ENCODE assay signal across 16 mouse cellular contexts in genomic region chr17:36131516-36132265, GRCm38 (mm10). TPM values are rescaled to one million over a fixed set of nuclear protein-coding genes. Genes with fewer than 3 reads are reported as not detected.
A peak's percentile ranks its signal among the peaks of the same experiment; 100 is the strongest.
DNase-seq lines count a peak whose midpoint lies in the region; ATAC-seq and TF ChIP-seq lines count a peak whose summit lies in the region.
"Had no signal": no experiment of that assay in that cellular context is flagged by ENCODE, and none has a peak within 500 bp of the region (broad histone marks: within the 10 kb centered on the region; RNA-seq: fewer than 3 reads in every experiment).

No protein-coding gene starts in this region.

- H3K27ac ChIP-seq in liver, embryonic 14.5 days: no peak overlapping the region
- no peak overlapping the region for H3K27ac ChIP-seq in liver, embryonic 12.5 days
- H3K27ac ChIP-seq in MEL (ENCODE audit: control insufficient read depth, low read depth, low read length): no peak overlapping the region
- H3K27ac ChIP-seq: limb, embryonic 12.5 days had no signal

- DNase-seq in liver, embryonic 14.5 days (ENCODE audit: low read depth in 3 of 3, low spot score in 3 of 3): no peak
- DNase-seq in MEL (ENCODE audit: low read depth, low spot score): peak; percentile 32
- DNase-seq in c-Kit-positive CD71-negative TER-119-negative erythroid progenitor cells, embryonic 14.5 days (ENCODE audit: low read depth): peak; percentile 33
- DNase-seq in thymus, postnatal 14 days: peak; percentile 68
- DNase-seq: gastrocnemius, postnatal 25 days; kidney, adult 18-20 months; lung, postnatal 4 days; spleen, adult 18-20 months had no signal

- H3K27me3 ChIP-seq in liver, embryonic 14.5 days (ENCODE audit: control insufficient read depth, insufficient read depth, low read length): no peaks in the 10 kb centered on the region
- H3K27me3 ChIP-seq in liver, embryonic 12.5 days (replicated peaks): peaks cover 49% of the 10 kb centered on the region
- H3K27me3 ChIP-seq in MEL (ENCODE audit: control insufficient read depth in 1 of 2, insufficient read depth in 2 of 2, low read length in 2 of 2): peaks cover 4 to 6% of the 10 kb centered on the region in 2 experiments

- H3K79me2 ChIP-seq in MEL (ENCODE audit: control insufficient read depth, insufficient read depth, low read length, poor library complexity): no peaks in the 10 kb centered on the region

- H3K4me2 ChIP-seq in liver, embryonic 14.5 days (ENCODE audit: low read depth): no peak overlapping the region
- H3K4me2 ChIP-seq in liver, embryonic 12.5 days: no peak overlapping the region
- H3K4me2 ChIP-seq: limb, embryonic 12.5 days had no signal

- H3K4me3 ChIP-seq in liver, embryonic 14.5 days (ENCODE audit: insufficient read depth in 1 of 2, low read depth in 2 of 2, low read length in 2 of 2): no peak overlapping the region
- H3K4me3 ChIP-seq in liver, embryonic 12.5 days: no peak overlapping the region
- no peak overlapping the region for H3K4me3 ChIP-seq in MEL (ENCODE audit: control insufficient read depth in 1 of 2, insufficient read depth in 1 of 2, low read depth in 2 of 2, low read length in 2 of 2)
- H3K4me3 ChIP-seq: limb, embryonic 12.5 days had no signal

- TF ChIP-seq RAD21 in MEL (IDR thresholded peaks at IDR 0.05; ENCODE audit: low read depth, low read length): peak; percentile 22

- ATAC-seq in liver, embryonic 14.5 days (ENCODE audit: insufficient read depth): no peak
- ATAC-seq in liver, embryonic 12.5 days: no peak
- ATAC-seq in inflammation-experienced regulatory T-cells, adult 6 months: no peak
- no peak for ATAC-seq in megakaryocyte-erythroid progenitor cell, adult 5-6 weeks (replicated peaks; ENCODE audit: low FRiP score, low TSS enrichment, poor library complexity, severe bottlenecking)

- TF ChIP-seq CTCF in liver, embryonic 14.5 days (IDR thresholded peaks at IDR 0.05; ENCODE audit: low read depth): 0 out of 2 replicates have a peak, but pooled peaks have one; percentile 14
- TF ChIP-seq CTCF in MEL (IDR thresholded peaks at IDR 0.05 in 2 of 3, conservative IDR thresholded peaks at IDR 0.05 in 1 of 3; ENCODE audit: control insufficient read depth in 1 of 3, insufficient read depth in 1 of 3, low read depth in 2 of 3, low read length in 3 of 3, poor library complexity in 1 of 3, severe bottlenecking in 1 of 3): peak; percentile 33 to 47 (median 35)

- no peak for TF ChIP-seq EP300 in liver, embryonic 14.5 days (IDR thresholded peaks at IDR 0.05; ENCODE audit: low read depth)
- no peak for TF ChIP-seq EP300 in MEL (IDR thresholded peaks at IDR 0.05; ENCODE audit: low read depth in 1 of 2, low read length in 2 of 2)

- TF ChIP-seq POLR2A in MEL (IDR thresholded peaks at IDR 0.05; ENCODE audit: control insufficient read depth in 1 of 2, insufficient read depth in 1 of 2, low read depth in 1 of 2, low read length in 2 of 2, poor library complexity in 1 of 2): no peak

- H3K36me3 ChIP-seq in liver, embryonic 14.5 days (replicated peaks; ENCODE audit: control insufficient read depth, insufficient read depth, low read depth): no peaks in the 10 kb centered on the region
- no peaks in the 10 kb centered on the region for H3K36me3 ChIP-seq in liver, embryonic 12.5 days
- H3K36me3 ChIP-seq in MEL (ENCODE audit: control insufficient read depth in 1 of 2, insufficient read depth in 2 of 2, low read length in 2 of 2): no peaks in the 10 kb centered on the region
- H3K36me3 ChIP-seq: limb, embryonic 12.5 days had no signal

- H3K4me1 ChIP-seq in liver, embryonic 14.5 days (replicated peaks; ENCODE audit: control insufficient read depth in 2 of 2, insufficient read depth in 2 of 2, low read length in 1 of 2): no peaks in the 10 kb centered on the region
- no peaks in the 10 kb centered on the region for H3K4me1 ChIP-seq in liver, embryonic 12.5 days
- no peaks in the 10 kb centered on the region for H3K4me1 ChIP-seq in MEL (ENCODE audit: control insufficient read depth in 1 of 2, insufficient read depth in 2 of 2, low read length in 2 of 2)
- H3K4me1 ChIP-seq: limb, embryonic 12.5 days had no signal

- no peak overlapping the region for H3K9ac ChIP-seq in liver, embryonic 14.5 days (replicated peaks)
- H3K9ac ChIP-seq in liver, embryonic 12.5 days: no peak overlapping the region
- H3K9ac ChIP-seq in MEL (ENCODE audit: control insufficient read depth, low read depth, low read length, poor library complexity, severe bottlenecking): no peak overlapping the region
- H3K9ac ChIP-seq: limb, embryonic 12.5 days had no signal

- WGBS in liver, embryonic 14.5 days (ENCODE audit: insufficient replicate concordance): 48% methylated on average over 5 of the region's 5 CpGs
- 58% methylated on average over 5 of the region's 5 CpGs for whole genome bisulfite sequencing in liver, embryonic 12.5 days (ENCODE audit: insufficient replicate concordance)

- no peaks in the 10 kb centered on the region for H3K9me3 ChIP-seq in liver, embryonic 14.5 days (ENCODE audit: control insufficient read depth, low read length)
- H3K9me3 ChIP-seq in liver, embryonic 12.5 days (replicated peaks): no peaks in the 10 kb centered on the region
- no peaks in the 10 kb centered on the region for H3K9me3 ChIP-seq in MEL (replicated peaks; ENCODE audit: insufficient read depth, low read length)
- H3K9me3 ChIP-seq: limb, embryonic 12.5 days had no signal

TF ChIP-seq in MEL, 35 proteins besides CTCF, POLR2A, EP300 and RAD21:
- TF ChIP-seq TBP (IDR thresholded peaks at IDR 0.05; ENCODE audit: low read depth, low read length): no peak
- TF ChIP-seq MEF2A (IDR thresholded peaks at IDR 0.05; ENCODE audit: extremely low read depth, insufficient replicate concordance, low read depth, low read length, poor library complexity, severe bottlenecking): no peak
- no peak for TF ChIP-seq E2F4 (IDR thresholded peaks at IDR 0.05; ENCODE audit: borderline replicate concordance, low read depth, low read length)
- TF ChIP-seq HCFC1 (IDR thresholded peaks at IDR 0.05; ENCODE audit: low read depth, low read length): no peak
- TF ChIP-seq SMC3 (IDR thresholded peaks at IDR 0.05; ENCODE audit: low read depth, low read length): peak; percentile 30; the same call in 1 of the 2 replicates
- TF ChIP-seq ZC3H11A (IDR thresholded peaks at IDR 0.05; ENCODE audit: low read depth, low read length): 0 out of 2 replicates have a peak, but pooled peaks have one; percentile 12

RNA-seq across cellular contexts. Expression of gene Gm7030, which starts 2.5 kb away (rescaled TPM):
- not detected in 2 replicates for polyA plus RNA-seq in liver, embryonic 14.5 days (2012; rRNA removed)
- not detected in 2 replicates for polyA plus RNA-seq in liver, embryonic 14.5 days (2014; fragmentation: Nextera tagmentation; extraction: Ambion mirVana)
- polyA plus RNA-seq in liver, embryonic 12.5 days (2016; fragmentation: Nextera tagmentation; extraction: Ambion mirVana): not detected in 2 replicates
- not detected in 2 replicates for total RNA-seq in MEL (2012; rRNA removed)
- not detected for polyA plus RNA-seq in MEL (2012; ENCODE audit: insufficient read depth in 1 of 2, insufficient read length in 2 of 2, low read depth in 1 of 2, low replicate concordance in 2 of 2, missing spikeins in 1 of 2)
- polyA plus RNA-seq in inflammation-experienced regulatory T-cells, adult 6 months (2017; shearing (Covaris generic)): 1 to 10 TPM in 1 of 3 experiments, not detected in 2; 1.3 TPM
- total RNA-seq in megakaryocyte-erythroid progenitor cell, adult 5-6 weeks (2014; fragmentation: Nextera tagmentation): not detected in 2 replicates
- total RNA-seq in megakaryocyte-erythroid progenitor cell, adult 5-6 weeks (2017): not detected in 2 replicates
- total RNA-seq: gastrocnemius, postnatal 25 days; heart, postnatal 25 days; layer of hippocampus, postnatal 10 days; midbrain, postnatal 0 days had no signal
- polyA plus RNA-seq: limb, embryonic 12.5 days; midbrain, postnatal 0 days; urinary bladder, adult 2 months had no signal

RNA-seq across cellular contexts. Expression of gene Gm19684, which starts 10.2 kb away (rescaled TPM):
- not detected in 2 replicates for polyA plus RNA-seq in liver, embryonic 14.5 days (2012; rRNA removed)
- not detected in 2 replicates for polyA plus RNA-seq in liver, embryonic 14.5 days (2014; fragmentation: Nextera tagmentation; extraction: Ambion mirVana)
- polyA plus RNA-seq in liver, embryonic 12.5 days (2016; fragmentation: Nextera tagmentation; extraction: Ambion mirVana): not detected in 2 replicates
- total RNA-seq in MEL (2012; rRNA removed): not detected in 2 replicates
- polyA plus RNA-seq in MEL (2012; ENCODE audit: insufficient read depth in 1 of 2, insufficient read length in 2 of 2, low read depth in 1 of 2, low replicate concordance in 2 of 2, missing spikeins in 1 of 2): not detected
- 1 to 10 TPM; 1.8 to 5.8 (median 2.4) TPM for polyA plus RNA-seq in inflammation-experienced regulatory T-cells, adult 6 months (2017; shearing (Covaris generic))
- total RNA-seq in megakaryocyte-erythroid progenitor cell, adult 5-6 weeks (2014; fragmentation: Nextera tagmentation): 0.22 and 1.5 TPM in 2 replicates
- 0.38 TPM in 1 of 2 replicates, not detected in the other for total RNA-seq in megakaryocyte-erythroid progenitor cell, adult 5-6 weeks (2017)
- total RNA-seq: gastrocnemius, postnatal 25 days; heart, postnatal 25 days; layer of hippocampus, postnatal 10 days; midbrain, postnatal 0 days had no signal
- polyA plus RNA-seq: limb, embryonic 12.5 days; midbrain, postnatal 0 days had no signal

RNA-seq across cellular contexts. Expression of gene Gm8909, which starts 36.6 kb away (rescaled TPM):
- not detected in 2 replicates for polyA plus RNA-seq in liver, embryonic 14.5 days (2012; rRNA removed)
- not detected in 2 replicates for polyA plus RNA-seq in liver, embryonic 14.5 days (2014; fragmentation: Nextera tagmentation; extraction: Ambion mirVana)
- polyA plus RNA-seq in liver, embryonic 12.5 days (2016; fragmentation: Nextera tagmentation; extraction: Ambion mirVana): not detected in 2 replicates
- not detected in 2 replicates for total RNA-seq in MEL (2012; rRNA removed)
- 1 to 10 TPM in 1 of 2 experiments, not detected in 1; 3.0 TPM for polyA plus RNA-seq in MEL (2012; ENCODE audit: insufficient read depth in 1 of 2, insufficient read length in 2 of 2, low read depth in 1 of 2, low replicate concordance in 2 of 2, missing spikeins in 1 of 2)
- 1 to 10 TPM; 1.5 to 7.5 (median 4.7) TPM for polyA plus RNA-seq in inflammation-experienced regulatory T-cells, adult 6 months (2017; shearing (Covaris generic))
- not detected in 2 replicates for total RNA-seq in megakaryocyte-erythroid progenitor cell, adult 5-6 weeks (2014; fragmentation: Nextera tagmentation)
- total RNA-seq in megakaryocyte-erythroid progenitor cell, adult 5-6 weeks (2017): not detected in 2 replicates
- total RNA-seq: gastrocnemius, postnatal 25 days; heart, postnatal 25 days; layer of hippocampus, postnatal 10 days; midbrain, postnatal 0 days had no signal
- polyA plus RNA-seq: limb, embryonic 12.5 days; midbrain, postnatal 0 days; urinary bladder, adult 2 months had no signal

RNA-seq across cellular contexts. Expression of gene H2-T3, which starts 58.4 kb away (rescaled TPM):
- polyA plus RNA-seq in liver, embryonic 14.5 days (2012; rRNA removed): not detected in 2 replicates
- polyA plus RNA-seq in liver, embryonic 14.5 days (2014; fragmentation: Nextera tagmentation; extraction: Ambion mirVana): not detected in 2 replicates
- polyA plus RNA-seq in liver, embryonic 12.5 days (2016; fragmentation: Nextera tagmentation; extraction: Ambion mirVana): not detected in 2 replicates
- not detected in 2 replicates for total RNA-seq in MEL (2012; rRNA removed)
- polyA plus RNA-seq in MEL (2012; ENCODE audit: insufficient read depth in 1 of 2, insufficient read length in 2 of 2, low read depth in 1 of 2, low replicate concordance in 2 of 2, missing spikeins in 1 of 2): not detected
- polyA plus RNA-seq in inflammation-experienced regulatory T-cells, adult 6 months (2017; shearing (Covaris generic)): 1 to 10 TPM in 1 of 3 experiments, under 1 TPM in 1, not detected in 1; 0.67 to 6.8 TPM
- not detected in 2 replicates for total RNA-seq in megakaryocyte-erythroid progenitor cell, adult 5-6 weeks (2014; fragmentation: Nextera tagmentation)
- not detected in 2 replicates for total RNA-seq in megakaryocyte-erythroid progenitor cell, adult 5-6 weeks (2017)
- total RNA-seq: gastrocnemius, postnatal 25 days; heart, postnatal 25 days; layer of hippocampus, postnatal 10 days; midbrain, postnatal 0 days had no signal
- polyA plus RNA-seq: limb, embryonic 12.5 days; midbrain, postnatal 0 days had no signal

Comparison
In these comparisons a context has a peak if more than half of its experiments do, and no peak if none do; other contexts are left out.
1. DNase-seq: peak in MEL (single experiment), c-Kit-positive CD71-negative TER-119-negative erythroid progenitor cells, embryonic 14.5 days (single experiment) and thymus, postnatal 14 days (single experiment); none in liver, embryonic 14.5 days (0 of 3).